Mouse (Mus musculus) central nervous system, embryonic 11.5 days (tissue): ENCODE data around the gene Fam126a. TPM values are rescaled to one million over a fixed set of nuclear protein-coding genes. Genes with fewer than 3 reads are reported as not detected.

Source experiments
- polyA plus RNA-seq: library from polyadenylated mRNA; depleted of rRNA; stranded (reverse); fragments of >200 nt; gene quantifications from 2 replicates; pipeline ENCODE4 v1.2.3, GENCODE M21; 2012; rRNA removed

Fam126a gene
- 18.6 and 24.8 TPM in 2 replicates for polyA plus RNA-seq

GRCm38 (mm10) chr5:24030579-24030969, at the start of gene Fam126a:
Gene Fam126a, minus strand, starts transcription at chr5:24030690.

Other genes with a start within 250 kb of the Fam126a start
- gene Pus7, start 247.0 kb downstream of the Fam126a start, polyA plus RNA-seq, result 23.1 and 38.7 TPM in 2 replicates
- 31.5 and 33.0 TPM in 2 replicates for gene Rint1, start 243.0 kb downstream of the Fam126a start, polyA plus RNA-seq
- gene Tomm7, start 186.5 kb downstream of the Fam126a start, polyA plus RNA-seq, result 113 and 170 TPM in 2 replicates
- gene Klhl7, start 69.9 kb upstream of the Fam126a start, polyA plus RNA-seq, result 57.1 and 67.1 TPM in 2 replicates
- gene Nupl2, start 134.3 kb upstream of the Fam126a start, polyA plus RNA-seq, result 9.9 and 11.5 TPM in 2 replicates